21 mouse cellular contexts compared by ENCODE assay signal in the genomic region with DNA sequence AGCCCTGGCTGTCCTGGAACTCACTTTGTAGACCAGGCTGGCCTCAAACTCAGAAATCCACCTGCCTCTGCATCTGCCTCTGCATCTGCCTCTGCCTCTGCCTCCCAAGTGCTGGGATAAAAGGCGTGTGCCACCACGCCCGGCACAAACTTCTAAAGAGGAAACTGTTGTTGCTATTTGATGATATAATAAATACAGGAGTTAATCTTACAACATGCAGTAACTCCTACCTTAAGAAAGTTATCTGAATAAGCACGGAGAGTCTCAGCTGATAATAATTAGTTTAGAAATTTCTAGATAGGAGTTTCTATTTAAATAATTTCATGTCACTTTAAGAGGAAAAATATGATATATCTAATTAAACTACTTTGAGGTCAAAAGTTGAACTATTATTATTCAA.
"Had no signal": no experiment of that assay in that cellular context is flagged by ENCODE, and none has a peak within 500 bp of the region (broad histone marks: within the 10 kb centered on the region; RNA-seq: fewer than 3 reads in every experiment).

No protein-coding gene starts in this region.

- H3K27me3 ChIP-seq: lung, embryonic 15.5 days; megakaryocyte, embryonic 14.5 days; midbrain, embryonic 13.5 days; neural tube, embryonic 12.5 days; neural tube, embryonic 15.5 days; stomach, embryonic 15.5 days had no signal

- H3K9me3 ChIP-seq: lung, embryonic 15.5 days; megakaryocyte, embryonic 14.5 days; midbrain, embryonic 10.5 days; midbrain, embryonic 13.5 days; neural tube, embryonic 12.5 days; neural tube, embryonic 15.5 days; stomach, embryonic 15.5 days had no signal

- ATAC-seq: intestine, postnatal 0 days; midbrain, embryonic 13.5 days had no signal

- H3K27ac ChIP-seq: kidney, postnatal 0 days; layer of hippocampus, adult 2 months; left cerebral cortex, adult 2 months; lung, embryonic 15.5 days; midbrain, embryonic 10.5 days; midbrain, embryonic 13.5 days; neural tube, embryonic 12.5 days; neural tube, embryonic 15.5 days; stomach, embryonic 15.5 days had no signal

- H3K4me3 ChIP-seq: left cerebral cortex, adult 2 months; lung, embryonic 15.5 days; midbrain, embryonic 10.5 days; midbrain, embryonic 13.5 days; neural tube, embryonic 12.5 days; neural tube, embryonic 15.5 days; stomach, embryonic 15.5 days had no signal

- DNase-seq: kidney, adult 2 months; kidney, postnatal 25 days; layer of hippocampus, adult 9-11 months; lung, adult 18-20 months; lung, postnatal 10 days; lung, postnatal 36 days; right cerebral cortex, adult 18-20 months; right cerebral cortex, postnatal 14 days; right cerebral cortex, postnatal 4 days; thymus, postnatal 25 days had no signal

- H3K36me3 ChIP-seq: lung, embryonic 15.5 days; midbrain, embryonic 10.5 days; midbrain, embryonic 13.5 days; neural tube, embryonic 12.5 days; neural tube, embryonic 15.5 days; stomach, embryonic 15.5 days had no signal

- H3K4me2 ChIP-seq: lung, embryonic 15.5 days; midbrain, embryonic 13.5 days; neural tube, embryonic 12.5 days; neural tube, embryonic 15.5 days; stomach, embryonic 15.5 days had no signal

- H3K4me1 ChIP-seq: midbrain, embryonic 10.5 days; midbrain, embryonic 13.5 days; stomach, embryonic 15.5 days had no signal

- H3K9ac ChIP-seq: lung, embryonic 15.5 days; midbrain, embryonic 13.5 days; neural tube, embryonic 12.5 days; neural tube, embryonic 15.5 days; stomach, embryonic 15.5 days had no signal
